Mouse (Mus musculus) liver, postnatal 0 days (tissue): ENCODE data around the gene 4921524J17Rik. TPM values are rescaled to one million over a fixed set of nuclear protein-coding genes. Genes with fewer than 3 reads are reported as not detected.

Source experiments
- ATAC-seq: fragments of 200-750 bp; cut with Nextera tagmentation; 2 replicates; pipeline ENCODE4 v1.8.0; 2017; ENCODE audit warnings: mild to moderate bottlenecking, moderate library complexity
- DNase-seq: peaks from one replicate; pipeline ENCODE4 v3.0.0-alpha.2; 2016
- H3K27ac ChIP-seq: fragments of 300-500 bp; sonication (generic); 2 replicates; pipeline ENCODE4 v1.5.1; 2014; ENCODE audit warnings: antibody characterized with exemption, moderate library complexity, mild to moderate bottlenecking, low read depth
- H3K27me3 ChIP-seq: fragments of 300-500 bp; sonication (generic); 2 replicates; pipeline ENCODE4 v1.6.1; 2014; ENCODE audit warnings: low read length, control low read depth, mixed read lengths; ENCODE audit not compliant: insufficient read depth
- H3K36me3 ChIP-seq: fragments of 300-500 bp; sonication (generic); replicated peaks from 2 replicates; pipeline ENCODE4 v1.6.1; 2014; ENCODE audit warnings: mild to moderate bottlenecking, control low read depth, low read length, moderate library complexity, mixed read lengths; ENCODE audit not compliant: insufficient read depth
- H3K4me1 ChIP-seq: fragments of 300-500 bp; sonication (generic); 2 replicates; pipeline ENCODE4 v1.6.1; 2014; ENCODE audit warnings: antibody characterized with exemption, mild to moderate bottlenecking, control low read depth; ENCODE audit not compliant: insufficient read depth
- H3K4me2 ChIP-seq: fragments of 300-500 bp; sonication (generic); 2 replicates; pipeline ENCODE4 v1.6.1; 2014; ENCODE audit warnings: low read depth, mild to moderate bottlenecking, low read length, moderate library complexity, mixed read lengths
- H3K4me3 ChIP-seq: fragments of 300-500 bp; sonication (generic); 2 replicates; pipeline ENCODE4 v1.5.1; 2014; ENCODE audit warnings: low read depth, low read length
- H3K9ac ChIP-seq: fragments of 300-500 bp; sonication (generic); replicated peaks from 2 replicates; pipeline ENCODE4 v1.6.1; 2014; ENCODE audit warnings: mild to moderate bottlenecking, moderate library complexity
- H3K9me3 ChIP-seq: fragments of 300-500 bp; sonication (generic); 2 replicates; pipeline ENCODE4 v1.6.1; 2016; ENCODE audit warnings: mild to moderate bottlenecking, control low read depth, low read length, mixed read lengths
- CTCF ChIP-seq: sonication (generic); IDR thresholded peaks from 2 replicates; pipeline ENCODE4 v1.5.1; 2016; ENCODE audit warnings: antibody characterized with exemption, low read depth
- EP300 ChIP-seq: IDR thresholded peaks from 2 replicates; pipeline ENCODE4 v1.6.1; 2016; ENCODE audit warnings: antibody characterized with exemption, low read depth, mild to moderate bottlenecking
- WGBS: fragments of 180-500 bp; shearing (Covaris S2); extraction: QIAGEN DNeasy Blood & Tissue Kit; methylation state at CpG from one replicate; pipeline ENCODE4 v1.1.7; 2014; ENCODE audit not compliant: insufficient replicate concordance; 5-methylcytosine and 5-hydroxymethylcytosine counted together
- polyA plus RNA-seq: library from polyadenylated mRNA; unstranded; fragments of >200 nt; fragmentation: Nextera tagmentation; extraction: Ambion mirVana; gene quantifications from 2 replicates; pipeline ENCODE4 v1.2.1, GENCODE M21; 2015

4921524J17Rik gene
- polyA plus RNA-seq, 1 experiment from 2014 or later: 16.5 TPM

GRCm38 (mm10) chr8:85381926-85382325 is 50.7 kb downstream of the 4921524J17Rik start:
- Histone ChIP-seq H3K9ac (peak overlapping the region; percentile 70), H3K4me2 (peak overlapping the region; percentile 69), H3K4me3 (peak overlapping the region; percentile 55; the same call in 1 of the 2 replicates), H3K36me3 (no peaks in the 10 kb centered on the region), H3K27ac (peak overlapping the region; percentile 96), H3K27me3 (no peaks in the 10 kb centered on the region), H3K4me1 (peaks cover 28% of the 10 kb centered on the region), H3K9me3 (no peaks in the 10 kb centered on the region)
- no peak for TF ChIP-seq CTCF
- TF ChIP-seq EP300: no peak
- WGBS: 59% methylated on average over 4 of the region's 4 CpGs
- no peak for DNase-seq
- no peak for ATAC-seq

DNA sequence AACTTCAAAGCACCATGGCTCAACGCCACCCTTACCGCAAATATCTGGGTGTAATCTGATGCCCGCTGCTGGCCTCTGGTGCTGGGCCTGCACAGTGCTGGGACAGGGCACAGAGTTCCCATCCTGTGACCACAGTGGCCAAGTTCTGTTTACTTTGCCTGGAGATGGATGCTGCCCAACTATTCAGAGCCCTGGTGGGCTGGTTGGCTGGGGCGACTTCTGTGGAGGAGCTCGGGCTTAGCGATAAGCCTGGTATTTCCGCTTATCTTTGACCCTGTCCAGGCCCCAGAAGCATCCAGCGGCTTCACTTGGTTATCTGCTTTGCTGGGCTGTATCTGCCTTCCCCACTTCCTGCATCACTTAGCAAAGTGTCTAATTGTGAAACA is 51.8 kb downstream of the 4921524J17Rik start:
- peak overlapping the region; percentile 55 for H3K4me3 ChIP-seq
- peak overlapping the region; percentile 96 for H3K27ac ChIP-seq

GRCm38 (mm10) chr8:85380123-85380823 is 52.4 kb downstream of the 4921524J17Rik start:
- H3K9me3 ChIP-seq: no peaks in the 10 kb centered on the region
- H3K27ac ChIP-seq: peak overlapping the region; percentile 96
- 35% methylated on average over 10 of the region's 10 CpGs for WGBS
- DNase-seq: peak; percentile 25
- H3K4me1 ChIP-seq: peaks cover 34% of the 10 kb centered on the region
- peak overlapping the region; percentile 55 for H3K4me3 ChIP-seq
- no peaks in the 10 kb centered on the region for H3K27me3 ChIP-seq
- peak overlapping the region; percentile 69 for H3K4me2 ChIP-seq
- no peaks in the 10 kb centered on the region for H3K36me3 ChIP-seq
- H3K9ac ChIP-seq: peak overlapping the region; percentile 70
- ATAC-seq: peak; percentile 21
- TF ChIP-seq CTCF: no peak
- TF ChIP-seq EP300: no peak

More for the DNA sequence above, 51.8 kb downstream of the 4921524J17Rik start:
- Histone ChIP-seq H3K4me2 (peak overlapping the region; percentile 69), H3K9ac (peak overlapping the region; percentile 70), H3K36me3 (no peaks in the 10 kb centered on the region), H3K27me3 (no peaks in the 10 kb centered on the region), H3K9me3 (no peaks in the 10 kb centered on the region), H3K4me1 (peaks cover 34% of the 10 kb centered on the region)
- 24% methylated on average over 8 of the region's 8 CpGs for WGBS
- ATAC-seq (peak; percentile 86), DNase-seq (peak; percentile 74)
- TF ChIP-seq EP300: peak; percentile 98
- 0 out of 2 replicates have a peak, but pooled peaks have one; percentile 9 for TF ChIP-seq CTCF

GRCm38 (mm10) chr8:85379142-85379781 is 53.4 kb downstream of the 4921524J17Rik start:
- ATAC-seq (peak; percentile 85), DNase-seq (peak; percentile 66)
- no peaks in the 10 kb centered on the region for H3K9me3 ChIP-seq
- peaks cover 35% of the 10 kb centered on the region for H3K4me1 ChIP-seq
- H3K27ac ChIP-seq: peak overlapping the region; percentile 96
- peak overlapping the region; percentile 70; the same call in 1 of the 2 replicates for H3K9ac ChIP-seq
- peak overlapping the region; percentile 69 for H3K4me2 ChIP-seq
- TF ChIP-seq CTCF (peak; percentile 41), EP300 (peak; percentile 94)
- no peaks in the 10 kb centered on the region for H3K27me3 ChIP-seq
- WGBS: 44% methylated on average over 2 of the region's 2 CpGs
- H3K4me3 ChIP-seq: peak overlapping the region; percentile 55
- H3K36me3 ChIP-seq: no peaks in the 10 kb centered on the region

- no peaks in the 10 kb centered on the region for H3K9me3 ChIP-seq
- H3K4me1 ChIP-seq: peaks cover 32% of the 10 kb centered on the region
- DNase-seq (no peak), ATAC-seq (no peak)
- H3K4me2 ChIP-seq: no peak overlapping the region
- H3K4me3 ChIP-seq: no peak overlapping the region
- no peaks in the 10 kb centered on the region for H3K27me3 ChIP-seq
- 64% methylated on average over 3 of the region's 3 CpGs for WGBS
- no peaks in the 10 kb centered on the region for H3K36me3 ChIP-seq
- TF ChIP-seq EP300 (no peak), CTCF (no peak)
- H3K27ac ChIP-seq: no peak overlapping the region
- no peak overlapping the region for H3K9ac ChIP-seq
Observed at GRCm38 (mm10) chr8:85376516-85376915, 56.1 kb downstream of the 4921524J17Rik start.

- Histone ChIP-seq H3K9ac (no peak overlapping the region), H3K27ac (no peak overlapping the region), H3K36me3 (no peaks in the 10 kb centered on the region), H3K4me1 (peaks cover 15% of the 10 kb centered on the region), H3K4me2 (no peak overlapping the region), H3K4me3 (no peak overlapping the region), H3K9me3 (no peaks in the 10 kb centered on the region), H3K27me3 (no peaks in the 10 kb centered on the region)
- TF ChIP-seq CTCF: no peak
- no peak for TF ChIP-seq EP300
- DNase-seq (no peak), ATAC-seq (no peak)
- WGBS: 78% methylated on average over 4 of the region's 4 CpGs
Observed at GRCm38 (mm10) chr8:85374286-85374685, 58.3 kb downstream of the 4921524J17Rik start.
